Mouse (Mus musculus): ENCODE measurements at regions not wholly inside any gene's neighbourhood (a gene's known extent, or its start where the extent isn't known, plus 50 kb on each side); places are given as distances from the start of the nearest gene placed in this dataset.
"Not testable (repeated sequence)": the region's sequence is repeated elsewhere in the genome, so short reads cannot be mapped to it uniquely, and the experiment has no call there.

- no peak for DNase-seq (ENCODE audit: low spot score)
Measured at GRCm38 (mm10) chr15:41920270-41920669, 1786.1 kb downstream of the 9330182O14Rik start.

DNA sequence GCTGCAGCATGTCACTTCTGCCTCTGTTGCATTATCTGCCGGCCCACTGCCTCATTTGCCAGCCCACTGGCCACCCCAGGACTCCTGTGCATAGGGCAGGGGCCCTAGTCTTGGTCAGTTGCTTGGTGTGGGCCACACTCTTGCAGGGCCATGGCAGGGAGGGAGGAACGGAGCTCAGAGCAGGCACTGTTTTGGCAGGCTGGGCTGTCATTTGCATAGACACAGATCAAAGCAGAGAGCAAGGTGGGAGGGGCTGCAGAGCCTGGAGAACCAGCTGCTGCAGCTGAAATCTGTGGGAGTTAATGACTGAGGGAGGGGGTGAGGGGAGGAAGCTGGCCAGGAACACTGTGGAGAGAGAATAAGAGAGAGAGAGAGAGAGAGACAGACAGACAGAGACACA, 1802.5 kb downstream of the 9330182O14Rik start:
- DNase-seq (ENCODE audit: low spot score), result no peak

DNA sequence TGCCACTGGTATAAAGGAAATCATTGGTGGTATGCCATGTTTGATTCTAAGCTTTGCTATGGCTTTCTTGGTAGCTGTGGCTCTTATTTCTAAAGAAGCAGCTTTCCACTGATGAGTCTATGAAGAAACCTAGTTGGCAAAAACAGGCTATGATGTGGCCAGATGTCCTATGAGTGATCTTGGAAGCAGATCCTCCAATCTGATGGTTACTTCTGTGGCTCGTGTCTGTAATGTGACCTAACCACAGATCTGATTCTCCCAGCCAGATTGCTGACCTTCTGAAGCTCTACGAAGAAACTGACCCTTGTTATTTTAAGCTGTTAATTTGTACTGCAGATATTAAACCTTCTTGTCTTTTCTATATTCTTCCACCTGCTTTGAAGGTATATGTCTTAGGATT, 1811.1 kb downstream of the 9330182O14Rik start:
- no peak for DNase-seq (ENCODE audit: low spot score)

- no peak for DNase-seq (ENCODE audit: low spot score)
Measured at GRCm38 (mm10) chr15:41947888-41948287, 1813.7 kb downstream of the 9330182O14Rik start.

DNA sequence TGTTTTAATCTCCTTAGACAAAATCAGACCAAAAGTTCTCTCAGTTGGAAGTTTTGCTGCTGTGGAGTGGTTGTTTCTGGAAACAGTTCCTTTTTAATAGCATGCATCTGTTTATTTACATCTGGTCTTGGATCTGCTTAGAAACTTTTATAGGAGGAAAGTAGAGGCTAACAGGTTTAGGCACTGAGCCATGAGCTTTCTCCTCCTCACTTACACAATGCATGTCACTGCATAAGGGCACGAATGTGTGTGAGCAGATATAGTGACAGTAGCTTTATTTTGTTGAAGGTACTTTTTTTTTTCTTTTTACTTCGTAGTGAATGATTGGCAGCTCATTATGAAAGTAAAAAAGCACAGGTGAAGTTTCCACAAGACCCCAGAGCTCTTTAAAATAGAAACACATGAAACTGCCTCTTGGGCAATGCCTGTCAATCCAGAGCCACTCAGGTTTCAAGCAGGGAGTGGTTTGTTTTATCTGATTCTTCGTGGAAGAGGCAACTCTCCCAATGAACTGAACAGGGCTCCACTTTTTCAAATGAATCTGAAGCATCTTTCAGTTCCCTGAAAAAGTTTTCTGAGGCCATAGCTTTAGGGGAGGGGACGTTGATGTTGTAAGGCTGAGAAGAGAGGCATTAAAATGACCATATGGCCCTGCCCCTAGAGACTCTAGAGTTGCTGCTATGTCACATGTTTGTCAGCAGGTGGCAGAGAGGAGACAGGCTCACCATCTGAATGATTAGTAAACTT, 1814.4 kb downstream of the 9330182O14Rik start:
- DNase-seq (ENCODE audit: low spot score), result no peak

GRCm38 (mm10) chr15:41949094-41949461, 1814.9 kb downstream of the 9330182O14Rik start:
- DNase-seq (ENCODE audit: low spot score), result no peak

DNA sequence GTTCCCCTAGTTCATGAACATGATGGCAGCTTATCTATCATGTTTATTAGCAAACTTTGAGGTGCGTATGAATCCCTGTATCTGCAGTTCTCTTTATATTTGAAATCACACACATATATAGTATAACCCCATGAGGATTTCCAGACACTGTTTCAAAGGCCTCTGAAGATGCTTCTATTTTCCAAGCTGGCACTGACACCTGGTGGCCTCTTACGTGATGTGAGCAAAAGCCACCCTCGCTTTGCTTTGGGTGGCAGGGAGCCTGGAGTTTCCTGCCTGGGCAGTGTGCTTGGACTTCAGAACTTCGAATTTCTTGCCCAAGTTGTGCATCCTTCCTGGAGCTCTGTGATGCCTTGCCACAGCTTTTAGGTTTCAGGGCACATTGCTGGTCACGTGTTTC, 1817.1 kb downstream of the 9330182O14Rik start:
- no peak for DNase-seq (ENCODE audit: low spot score)

GRCm38 (mm10) chr15:41960597-41960996, 1826.4 kb downstream of the 9330182O14Rik start:
- no peak for DNase-seq (ENCODE audit: low spot score)

GRCm38 (mm10) chr15:41970877-41971276, 1836.7 kb downstream of the 9330182O14Rik start:
- no peak for DNase-seq (ENCODE audit: low spot score)

DNA sequence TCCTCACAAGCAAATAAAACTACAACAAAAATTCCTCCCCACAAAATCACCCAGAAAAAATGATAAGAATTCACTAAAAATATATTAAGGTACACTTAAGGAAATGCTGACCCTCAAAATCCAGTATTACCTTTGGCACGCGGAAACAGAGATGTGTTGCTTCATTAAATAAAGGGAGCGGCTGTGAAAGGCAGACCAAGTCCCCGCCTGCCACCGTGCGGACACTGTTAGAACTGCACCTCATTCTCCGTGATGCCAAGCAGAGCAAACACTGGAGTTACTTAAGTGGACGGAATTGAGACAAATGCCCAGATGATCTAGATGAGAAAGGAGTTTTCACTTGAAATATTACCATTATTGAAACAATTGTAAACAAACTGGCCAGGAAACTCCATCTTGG, 1839.1 kb downstream of the 9330182O14Rik start:
- peak; percentile 70 for DNase-seq (ENCODE audit: low spot score)

- DNase-seq (ENCODE audit: low spot score), result no peak
Measured at GRCm38 (mm10) chr15:41977196-41977595, 1843.0 kb downstream of the 9330182O14Rik start.

GRCm38 (mm10) chr15:41977649-41978231, 1843.6 kb downstream of the 9330182O14Rik start:
- DNase-seq (ENCODE audit: low spot score), result no peak

GRCm38 (mm10) chr15:41983261-41983660, 1849.1 kb downstream of the 9330182O14Rik start:
- DNase-seq (ENCODE audit: low spot score), result no peak

DNA sequence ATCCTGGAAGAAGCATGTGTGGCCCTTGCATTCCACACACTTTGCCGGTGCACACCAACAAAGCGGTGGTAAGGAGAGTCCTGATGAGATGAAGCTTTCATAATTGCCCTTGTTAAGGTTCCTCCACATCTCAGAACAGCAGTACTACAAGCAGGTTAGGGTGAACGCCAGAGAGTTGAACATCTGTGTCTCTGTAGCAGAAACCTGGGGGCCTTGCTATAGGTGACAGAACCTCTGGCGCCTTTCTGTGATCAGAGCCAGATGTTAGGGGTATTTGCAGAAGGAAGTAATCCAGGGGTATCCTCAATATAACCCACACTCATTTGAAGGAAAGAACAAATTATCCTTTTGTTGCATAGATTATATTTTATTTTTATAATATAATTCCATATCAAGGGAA, 1850.1 kb downstream of the 9330182O14Rik start:
- DNase-seq (ENCODE audit: low spot score), result no peak

DNA sequence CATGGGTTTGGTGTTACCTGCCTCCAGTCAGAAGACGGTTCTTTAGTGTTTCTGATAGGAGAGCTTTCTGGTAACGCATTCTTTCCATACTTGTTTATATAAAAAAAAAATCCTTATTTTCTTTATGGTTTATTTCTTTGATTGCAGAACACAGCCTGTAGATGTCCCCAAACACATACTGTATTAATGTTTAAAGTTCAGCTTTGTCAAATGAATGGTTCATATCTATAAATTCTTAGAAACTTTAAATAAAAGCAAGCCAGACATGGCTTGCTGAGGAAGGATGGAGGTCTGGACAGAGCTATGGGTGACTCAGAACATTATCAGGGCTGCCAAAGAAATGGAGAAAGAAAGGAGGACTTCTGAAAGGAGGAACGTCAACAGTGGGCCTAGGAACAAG, 1852.1 kb downstream of the 9330182O14Rik start:
- no peak for DNase-seq (ENCODE audit: low spot score)

DNA sequence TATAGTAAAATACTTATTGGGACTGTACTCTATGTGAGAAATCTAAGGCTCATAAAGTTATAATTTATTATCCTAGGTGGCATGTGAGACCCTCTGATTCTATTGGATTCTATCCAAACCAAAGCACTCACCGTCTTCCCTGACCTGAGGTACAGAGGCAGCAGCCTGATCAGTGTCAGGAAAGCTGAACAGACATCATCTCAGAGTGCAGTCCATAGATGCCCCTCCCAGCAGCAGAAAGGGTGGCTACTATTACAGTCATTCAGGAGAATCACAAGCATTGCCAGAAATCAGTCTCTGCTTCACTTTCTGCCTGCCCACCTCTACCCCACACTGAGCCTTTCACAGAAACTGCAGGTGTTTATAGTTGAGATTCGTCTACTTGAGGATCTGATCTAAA, 1854.9 kb downstream of the 9330182O14Rik start:
- DNase-seq (ENCODE audit: low spot score), result no peak

- DNase-seq (ENCODE audit: low spot score), result no peak
Measured at GRCm38 (mm10) chr15:41991816-41992215, 1857.7 kb downstream of the 9330182O14Rik start.

DNA sequence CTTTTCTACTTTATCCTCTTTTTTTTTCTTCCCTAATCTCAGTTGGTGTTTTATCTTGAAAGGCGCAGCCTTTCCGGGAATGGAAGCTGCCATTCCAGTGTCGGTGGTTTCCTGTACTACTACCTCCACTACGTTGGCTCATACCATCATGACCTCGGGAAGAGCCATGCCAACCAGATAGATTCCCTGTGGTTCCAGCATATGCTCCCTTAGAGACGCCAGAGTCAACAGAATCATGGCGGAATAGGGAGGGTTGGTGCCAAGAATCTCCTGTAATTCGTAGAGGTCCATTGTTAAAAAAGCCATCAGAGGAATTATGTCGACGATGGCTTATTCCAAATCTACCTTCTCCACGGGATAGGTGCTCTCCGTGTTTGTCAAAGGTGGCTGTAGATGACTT, 1898.1 kb downstream of the 9330182O14Rik start:
- not testable (repeated sequence) for DNase-seq (ENCODE audit: low spot score)

- DNase-seq (ENCODE audit: low spot score), result no peak
Measured at GRCm38 (mm10) chr15:42047088-42047976, 1913.2 kb downstream of the 9330182O14Rik start.

GRCm38 (mm10) chr15:42056772-42057171, 1922.6 kb downstream of the 9330182O14Rik start:
- DNase-seq (ENCODE audit: low spot score), result no peak

DNA sequence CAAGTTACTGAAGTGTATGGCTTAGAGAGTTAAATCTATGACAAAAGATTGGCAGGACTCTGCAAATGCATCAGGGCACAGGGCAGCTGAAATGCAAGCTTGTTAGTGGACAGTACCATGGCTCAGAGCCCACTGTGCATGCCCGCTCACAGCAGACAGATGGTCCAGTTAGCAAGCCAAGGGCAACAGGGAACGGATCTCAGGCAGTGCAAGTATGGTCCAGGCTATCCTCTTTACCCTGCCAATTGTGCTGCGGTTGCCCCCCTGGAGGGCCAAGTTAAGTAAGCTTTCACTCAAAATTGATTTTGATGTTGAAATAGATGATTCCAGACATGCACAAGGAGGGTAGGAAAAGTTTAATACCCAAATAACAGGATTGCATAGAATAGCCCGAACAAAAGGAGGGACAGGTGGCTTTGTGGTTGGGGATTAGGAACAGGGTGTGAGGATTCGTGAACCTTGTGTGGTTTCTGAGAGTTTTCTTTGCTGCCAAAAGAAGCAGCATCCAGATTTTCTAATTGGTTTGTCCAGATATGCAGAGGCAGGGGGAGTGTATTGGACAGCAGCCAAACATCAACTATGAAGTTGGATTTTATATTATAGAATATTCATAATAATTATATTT, 1934.2 kb downstream of the 9330182O14Rik start:
- no peak for DNase-seq (ENCODE audit: low spot score)

DNA sequence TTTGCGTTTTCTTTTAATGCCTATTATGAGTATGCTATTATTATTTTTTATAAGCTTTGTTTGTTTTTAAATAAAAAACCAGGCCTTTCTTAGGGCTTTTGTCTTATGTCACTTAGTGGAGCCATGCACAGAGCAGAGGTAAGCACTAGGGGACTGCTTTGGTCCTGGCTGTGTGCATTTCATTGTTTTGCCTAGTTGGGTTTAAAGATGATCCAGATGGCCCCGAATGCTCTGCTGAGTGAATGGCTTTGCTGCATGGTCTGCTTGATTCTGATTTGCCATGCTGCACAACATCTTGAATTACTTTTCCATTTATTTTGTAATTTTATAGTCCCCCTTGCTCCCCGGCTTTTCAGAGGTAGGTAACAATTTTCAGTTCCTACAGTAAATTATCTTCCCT, 1934.9 kb downstream of the 9330182O14Rik start:
- DNase-seq (ENCODE audit: low spot score), result no peak

Data from testis, postnatal 14 days (tissue).